Mouse (Mus musculus): ENCODE data around the gene Vamp1.

The Vamp1 gene

GRCm38 (mm10) chr6:125215148-125215954, at the start of gene Vamp1:
TSS of gene Vamp1 (plus strand) at chr6:125215551.
- peak; percentile 100 for DNase-seq

- peak; percentile 100 for DNase-seq
These were observed 49.1 kb upstream of the Vamp1 start, which contains the start of gene Gapdh for GRCm38 (mm10) chr6:125166051-125166751. TSS of gene Gapdh (minus strand) at chr6:125166467.

GRCm38 (mm10) chr6:125166861-125167650, 48.3 kb upstream of the Vamp1 start:
- DNase-seq, result peak; percentile 99

- no peak for DNase-seq
These were observed 47.3 kb upstream of the Vamp1 start for GRCm38 (mm10) chr6:125168086-125168485.

GRCm38 (mm10) chr6:125170194-125170593, 45.2 kb upstream of the Vamp1 start:
- no peak for DNase-seq

- no peak for DNase-seq
These were observed 42.9 kb upstream of the Vamp1 start for GRCm38 (mm10) chr6:125172474-125172873.

GRCm38 (mm10) chr6:125173256-125173655, 42.1 kb upstream of the Vamp1 start:
- no peak for DNase-seq

- no peak for DNase-seq
These were observed 39.9 kb upstream of the Vamp1 start for GRCm38 (mm10) chr6:125175469-125175868.

- DNase-seq, result no peak
These were observed 35.8 kb upstream of the Vamp1 start for GRCm38 (mm10) chr6:125179601-125180000.

GRCm38 (mm10) chr6:125182133-125182532, 33.2 kb upstream of the Vamp1 start:
- peak; percentile 93 for DNase-seq

- peak; percentile 76 for DNase-seq
These were observed 29.1 kb upstream of the Vamp1 start for GRCm38 (mm10) chr6:125186203-125186602.

- peak; percentile 79 for DNase-seq
These were observed 24.5 kb upstream of the Vamp1 start for GRCm38 (mm10) chr6:125190816-125191215.

- peak; percentile 100 for DNase-seq
These were observed 23.9 kb upstream of the Vamp1 start, which contains the start of the genes Ncapd2 and Mrpl51 for GRCm38 (mm10) chr6:125191332-125192015. TSS of gene Ncapd2 (minus strand) at chr6:125191701. TSS of gene Mrpl51 (plus strand) at chr6:125191801.

- peak; percentile 99 for DNase-seq
These were observed 23.2 kb upstream of the Vamp1 start for GRCm38 (mm10) chr6:125192016-125192714.

GRCm38 (mm10) chr6:125192841-125193240, 22.5 kb upstream of the Vamp1 start:
- peak; percentile 79 for DNase-seq

GRCm38 (mm10) chr6:125193390-125193789, 22.0 kb upstream of the Vamp1 start:
- DNase-seq, result no peak

- peak; percentile 81 for DNase-seq
These were observed 19.7 kb upstream of the Vamp1 start for GRCm38 (mm10) chr6:125195541-125196075.

- DNase-seq, result peak; percentile 89
These were observed 19.1 kb upstream of the Vamp1 start for GRCm38 (mm10) chr6:125196301-125196700.

- DNase-seq, result peak; percentile 33
These were observed 18.2 kb upstream of the Vamp1 start for GRCm38 (mm10) chr6:125197166-125197565.

GRCm38 (mm10) chr6:125210436-125210835, 4.9 kb upstream of the Vamp1 start:
- DNase-seq, result no peak

- DNase-seq, result no peak
These were observed 2.7 kb upstream of the Vamp1 start for GRCm38 (mm10) chr6:125212621-125213020.
